Mouse (Mus musculus) spleen, postnatal 0 days (tissue): ENCODE measurements around the gene Cyp26c1. TPM values are rescaled to one million over a fixed set of nuclear protein-coding genes. Genes with fewer than 3 reads are reported as not detected.

Source experiments
- polyA plus RNA-seq: library from polyadenylated mRNA; unstranded; fragments of >200 nt; fragmentation: Nextera tagmentation; extraction: Ambion mirVana; gene quantifications from 2 replicates; pipeline ENCODE4 v1.2.1, GENCODE M21; 2015

The Cyp26c1 gene
- polyA plus RNA-seq = not detected in 2 replicates

GRCm38 (mm10) chr19:37685281-37685680, at the start of gene Cyp26c1:
Gene Cyp26c1 (plus strand): TSS chr19:37685581.

DNA sequence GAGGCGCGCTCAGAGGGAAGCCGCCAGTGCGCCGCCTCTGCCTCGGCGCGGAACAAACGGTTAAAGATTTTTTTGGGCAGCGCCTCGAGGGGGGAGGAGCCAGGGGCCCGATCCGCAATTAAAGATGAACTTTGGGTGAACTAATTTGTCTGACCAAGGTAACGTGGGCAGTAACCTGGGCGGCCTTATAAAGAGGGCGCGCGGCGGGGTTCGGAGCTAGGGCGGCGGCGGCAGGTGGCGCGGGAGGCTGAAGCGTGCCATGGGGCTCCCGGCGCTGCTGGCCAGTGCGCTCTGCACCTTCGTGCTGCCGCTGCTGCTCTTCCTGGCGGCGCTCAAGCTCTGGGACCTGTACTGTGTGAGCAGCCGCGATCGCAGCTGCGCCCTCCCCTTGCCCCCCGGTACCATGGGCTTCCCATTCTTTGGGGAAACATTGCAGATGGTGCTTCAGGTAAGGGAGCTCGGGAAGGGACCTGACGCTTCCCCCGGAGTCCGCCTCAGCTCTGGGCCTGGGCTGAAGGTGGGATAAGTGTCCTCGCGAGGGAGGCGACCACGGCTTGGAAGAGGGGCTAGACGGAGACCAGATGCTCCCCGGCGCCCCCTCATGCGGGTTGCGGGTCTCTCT, 12.4 kb downstream of the Cyp26c1 start, which contains the start of gene Cyp26a1:
TSS of gene Cyp26a1 (plus strand) at position 148 of the 622 bp plus-strand sequence.

Other genes starting within 250 kb of the Cyp26c1 start
- gene Exoc6, start 135.2 kb upstream of the Cyp26c1 start, polyA plus RNA-seq = 24.6 and 28.5 TPM in 2 replicates
- 0.14 TPM in 1 of 2 replicates, not detected in the other for gene Cyp26a1, start 12.2 kb downstream of the Cyp26c1 start, polyA plus RNA-seq